Mouse (Mus musculus): ENCODE data around the gene Tsnaxip1. TPM values are rescaled to one million over a fixed set of nuclear protein-coding genes. Genes with fewer than 3 reads are reported as not detected.
"Not testable (repeated sequence)": the region's sequence is repeated elsewhere in the genome, so short reads cannot be mapped to it uniquely, and the experiment has no call there.

The Tsnaxip1 gene
- polyA plus RNA-seq, 1 experiment from 2014 or later = 0.19 TPM

DNA sequence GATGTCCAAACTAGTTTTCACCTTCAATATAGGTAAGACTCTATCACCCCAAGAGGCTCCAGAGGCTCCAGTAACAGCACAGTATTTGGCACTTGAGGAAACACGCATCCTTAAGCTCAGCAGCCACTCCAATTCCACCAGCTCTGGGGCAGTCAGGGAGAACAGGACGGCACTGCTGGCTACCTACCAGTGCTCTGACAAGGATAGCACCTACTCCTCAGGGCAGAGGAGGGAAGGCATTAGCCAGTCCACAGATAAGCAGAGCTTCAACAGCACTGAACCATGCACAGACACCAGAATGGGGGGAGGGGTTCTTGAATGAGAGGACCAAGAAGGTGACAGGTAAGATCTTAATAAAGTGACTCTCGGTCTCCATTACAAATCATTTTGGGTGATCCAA, 7.9 kb upstream of the Tsnaxip1 start:
- 78% methylated on average over 3 of the region's 3 CpGs for WGBS
- peak overlapping the region; percentile 47; the same call in 1 of the 2 replicates for H3K9ac ChIP-seq
- peak overlapping the region; percentile 24 for H3K4me3 ChIP-seq
- H3K4me2 ChIP-seq = peak overlapping the region; percentile 97
- peaks cover 13% of the 10 kb centered on the region for H3K4me1 ChIP-seq
- peaks cover 60% of the 10 kb centered on the region for H3K36me3 ChIP-seq
- H3K9me3 ChIP-seq = no peaks in the 10 kb centered on the region
- no peaks in the 10 kb centered on the region for H3K27me3 ChIP-seq (replicated peaks)
- no peak for ATAC-seq (ENCODE audit: extremely low read depth, insufficient number of reproducible peaks, low FRiP score, low TSS enrichment)
- no peak overlapping the region for H3K27ac ChIP-seq (replicated peaks)

DNA sequence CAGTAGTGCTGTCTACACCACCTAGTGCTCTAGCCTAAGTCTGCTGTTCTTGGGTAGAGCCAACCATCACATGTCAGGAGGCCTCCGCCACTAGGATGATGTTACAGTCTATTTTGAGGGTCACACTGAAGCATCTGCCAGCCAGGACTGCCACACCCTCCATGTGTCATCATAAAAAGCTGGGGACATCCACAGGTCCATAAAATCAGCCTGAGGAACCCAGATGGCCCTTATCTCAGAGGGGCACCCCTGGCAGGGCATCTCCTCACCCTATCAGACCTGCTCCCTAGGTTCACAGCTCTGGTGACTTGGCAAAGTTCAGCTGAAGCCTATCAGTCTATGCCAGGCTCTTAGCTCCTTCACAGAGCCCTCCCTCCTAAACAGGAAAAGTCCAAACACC, 6.6 kb upstream of the Tsnaxip1 start:
- H3K9ac ChIP-seq = no peak overlapping the region

DNA sequence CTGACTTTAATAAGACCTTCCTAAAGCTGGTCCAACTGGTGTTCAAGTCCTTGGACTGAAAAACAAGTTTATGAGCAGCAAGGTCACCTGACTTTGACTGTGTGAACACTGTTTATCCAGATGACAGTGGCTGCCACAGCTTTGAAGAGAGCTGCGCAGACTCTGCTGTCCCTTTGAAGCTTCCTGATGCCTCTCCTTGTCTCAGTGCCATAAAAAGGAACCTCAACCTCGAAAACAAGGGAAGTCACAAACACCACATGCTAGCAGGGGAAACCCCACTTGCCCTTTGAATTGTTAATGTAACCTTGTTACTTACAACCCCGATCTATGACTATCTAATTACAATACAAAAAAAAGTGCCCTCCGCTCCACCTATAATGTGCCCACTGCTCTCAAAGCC, 2.0 kb upstream of the Tsnaxip1 start:
- Histone ChIP-seq H3K4me2 (peak overlapping the region; percentile 97), H3K9me3 (no peaks in the 10 kb centered on the region), H3K4me1 (peaks cover 30% of the 10 kb centered on the region), H3K27ac (replicated peaks) (peak overlapping the region; percentile 71; the same call in 1 of the 2 replicates), H3K36me3 (peaks cover 50% of the 10 kb centered on the region), H3K4me3 (peak overlapping the region; percentile 81), H3K9ac (peak overlapping the region; percentile 92), H3K27me3 (replicated peaks) (no peaks in the 10 kb centered on the region; the same call in 1 of the 2 replicates)
- no peak for ATAC-seq (ENCODE audit: extremely low read depth, insufficient number of reproducible peaks, low FRiP score, low TSS enrichment)
- WGBS = 83% methylated on average over 4 of the region's 4 CpGs

More for the DNA sequence above, 6.6 kb upstream of the Tsnaxip1 start:
- WGBS = 63% methylated on average over 1 of the region's 1 CpGs
- Histone ChIP-seq H3K4me1 (peaks cover 23% of the 10 kb centered on the region), H3K27me3 (replicated peaks) (no peaks in the 10 kb centered on the region), H3K36me3 (peaks cover 68% of the 10 kb centered on the region), H3K4me3 (peak overlapping the region; percentile 24; the same call in 1 of the 2 replicates), H3K4me2 (peak overlapping the region; percentile 97), H3K27ac (replicated peaks) (peak overlapping the region; percentile 50; the same call in 1 of the 2 replicates), H3K9me3 (no peaks in the 10 kb centered on the region)
- ATAC-seq (ENCODE audit: extremely low read depth, insufficient number of reproducible peaks, low FRiP score, low TSS enrichment) = peak; percentile 82

DNA sequence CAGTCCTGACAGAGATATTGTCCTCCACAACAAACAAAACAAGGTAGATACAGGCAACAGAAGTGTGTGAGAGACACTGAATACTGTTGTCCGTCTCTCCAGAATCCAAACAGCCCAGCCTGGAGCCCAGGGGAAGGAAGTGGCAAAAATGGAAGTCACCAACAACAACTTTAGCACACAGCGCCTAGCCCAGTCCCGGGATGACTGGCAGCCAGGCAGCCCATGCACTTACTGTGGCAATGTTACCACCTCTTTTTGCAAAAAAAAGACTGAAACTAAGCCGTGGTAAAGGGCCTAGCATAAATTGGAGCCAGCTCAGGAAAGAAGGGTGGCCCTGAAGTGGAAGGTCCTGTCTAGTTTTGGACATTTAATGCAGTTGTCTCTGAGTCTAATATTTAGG, 1.2 kb upstream of the Tsnaxip1 start:
- no peak for ATAC-seq (ENCODE audit: extremely low read depth, insufficient number of reproducible peaks, low FRiP score, low TSS enrichment)
- no peaks in the 10 kb centered on the region for H3K9me3 ChIP-seq
- H3K4me2 ChIP-seq = peak overlapping the region; percentile 97
- WGBS = 4% methylated on average over 4 of the region's 4 CpGs
- H3K9ac ChIP-seq = peak overlapping the region; percentile 92
- peak overlapping the region; percentile 81 for H3K4me3 ChIP-seq
- H3K4me1 ChIP-seq = peaks cover 23% of the 10 kb centered on the region
- H3K36me3 ChIP-seq = peaks cover 42% of the 10 kb centered on the region
- peak overlapping the region; percentile 71 for H3K27ac ChIP-seq (replicated peaks)
- H3K27me3 ChIP-seq (replicated peaks) = no peaks in the 10 kb centered on the region; the same call in 1 of the 2 replicates

DNA sequence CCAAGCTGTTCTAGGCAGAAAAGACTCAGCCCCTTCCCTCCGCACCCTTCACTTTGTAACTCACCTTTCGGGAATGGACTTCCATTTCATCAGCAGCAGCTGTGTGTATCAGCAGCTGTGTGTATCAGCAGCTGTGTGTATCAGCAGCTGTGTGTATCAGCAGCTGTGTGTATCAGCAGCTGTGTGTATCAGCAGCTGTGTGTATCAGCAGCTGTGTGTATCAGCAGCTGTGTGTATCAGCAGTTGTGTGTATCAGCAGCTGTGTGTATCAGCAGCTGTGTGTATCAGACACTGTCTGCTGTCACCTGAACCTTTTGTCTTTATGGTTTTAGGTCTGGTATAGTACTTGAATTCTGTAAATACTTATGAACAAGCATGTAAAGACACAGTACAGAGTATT, 6.2 kb downstream of the Tsnaxip1 start:
- H3K9ac ChIP-seq; H3K4me2 ChIP-seq; H3K27me3 ChIP-seq (replicated peaks); ATAC-seq (ENCODE audit: extremely low read depth, insufficient number of reproducible peaks, low FRiP score, low TSS enrichment); H3K4me3 ChIP-seq; H3K36me3 ChIP-seq; H3K4me1 ChIP-seq; H3K27ac ChIP-seq (replicated peaks); H3K9me3 ChIP-seq: not testable (repeated sequence)
- 75% methylated on average over 2 of the region's 2 CpGs for WGBS

DNA sequence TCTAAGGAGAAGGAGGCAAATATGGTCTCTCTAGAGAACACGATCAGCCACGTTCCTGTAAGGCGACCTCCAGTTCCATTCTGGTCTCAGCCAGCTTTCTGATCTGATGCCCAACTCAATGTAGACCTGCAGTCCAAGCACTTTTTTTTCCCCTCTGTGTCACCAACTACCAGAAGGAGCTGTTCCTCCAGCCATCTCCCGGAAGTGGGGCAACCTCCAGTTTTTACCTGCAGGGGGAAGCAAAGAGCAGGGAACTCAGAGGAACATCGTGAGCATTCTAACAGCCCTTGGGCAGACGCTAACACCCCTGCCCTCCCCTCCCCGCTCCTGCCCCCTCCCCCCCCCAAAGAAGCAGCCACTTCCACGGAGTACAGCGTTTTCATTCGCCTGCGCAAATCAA, 7.8 kb downstream of the Tsnaxip1 start:
- H3K4me2 ChIP-seq = no peak overlapping the region

DNA sequence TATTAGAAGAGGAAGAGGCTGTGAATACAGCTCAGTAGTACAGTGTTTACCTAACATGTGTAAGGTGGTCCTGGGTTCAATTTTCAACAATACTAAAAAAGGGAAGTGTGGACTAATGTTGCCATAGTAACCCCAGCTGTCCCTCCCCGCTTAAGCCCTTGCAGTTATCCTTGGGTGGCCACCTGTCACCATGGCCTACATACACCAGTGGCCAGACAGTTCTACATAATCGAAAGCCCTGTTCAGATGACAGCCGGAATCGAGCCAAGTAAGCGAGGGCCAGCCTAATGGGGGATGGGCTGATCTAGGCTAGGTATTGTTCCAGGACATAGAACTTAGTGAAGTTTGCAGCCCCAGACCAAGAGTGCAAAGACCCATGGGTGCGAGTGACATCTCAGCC, 9.5 kb downstream of the Tsnaxip1 start:
- Histone ChIP-seq H3K4me2 (no peak overlapping the region), H3K27ac (replicated peaks) (no peak overlapping the region), H3K4me3 (no peak overlapping the region), H3K36me3 (peaks cover 8% of the 10 kb centered on the region; the same call in 1 of the 2 replicates), H3K4me1 (no peaks in the 10 kb centered on the region), H3K9me3 (no peaks in the 10 kb centered on the region), H3K27me3 (replicated peaks) (0 out of 2 replicates have a peak, but pooled peaks cover 7% of the 10 kb centered on the region), H3K9ac (no peak overlapping the region)
- ATAC-seq (ENCODE audit: extremely low read depth, insufficient number of reproducible peaks, low FRiP score, low TSS enrichment) = no peak
- WGBS = 81% methylated on average over 6 of the region's 6 CpGs

More for the DNA sequence above, 7.8 kb downstream of the Tsnaxip1 start:
- no peaks in the 10 kb centered on the region for H3K9me3 ChIP-seq
- 30% methylated on average over 11 of the region's 11 CpGs for WGBS
- H3K9ac ChIP-seq = no peak overlapping the region
- no peak overlapping the region for H3K4me3 ChIP-seq
- no peak for ATAC-seq (ENCODE audit: extremely low read depth, insufficient number of reproducible peaks, low FRiP score, low TSS enrichment)
- H3K27ac ChIP-seq (replicated peaks) = no peak overlapping the region
- peaks cover 7% of the 10 kb centered on the region; the same call in 1 of the 2 replicates for H3K27me3 ChIP-seq (replicated peaks)
- no peaks in the 10 kb centered on the region for H3K4me1 ChIP-seq
- H3K36me3 ChIP-seq = no peaks in the 10 kb centered on the region

DNA sequence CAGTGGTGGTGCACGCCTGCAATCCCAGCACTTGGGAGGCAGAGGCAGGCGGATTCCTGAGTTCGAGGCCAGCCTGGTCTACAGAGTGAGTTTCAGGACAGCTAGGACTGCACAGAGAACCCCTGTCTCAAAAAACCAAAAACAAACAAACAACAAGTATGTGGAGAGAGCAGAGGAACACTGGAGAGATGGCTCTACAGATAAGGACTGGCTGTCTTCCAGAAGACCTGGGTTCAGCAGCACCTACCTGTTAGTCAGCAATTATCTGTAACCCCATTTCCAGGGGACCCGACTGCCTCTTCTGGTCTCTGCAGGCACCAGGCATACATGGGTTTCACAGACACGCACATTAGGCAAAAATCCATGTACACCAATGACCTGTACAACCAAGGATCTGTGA, 11.7 kb downstream of the Tsnaxip1 start:
- Histone ChIP-seq H3K9ac (no peak overlapping the region), H3K27me3 (replicated peaks) (0 out of 2 replicates have a peak, but pooled peaks cover 7% of the 10 kb centered on the region), H3K9me3 (no peaks in the 10 kb centered on the region), H3K36me3 (peaks cover 26% of the 10 kb centered on the region), H3K4me2 (no peak overlapping the region), H3K27ac (replicated peaks) (no peak overlapping the region), H3K4me1 (no peaks in the 10 kb centered on the region), H3K4me3 (no peak overlapping the region)
- ATAC-seq (ENCODE audit: extremely low read depth, insufficient number of reproducible peaks, low FRiP score, low TSS enrichment) = no peak
- 87% methylated on average over 5 of the region's 5 CpGs for WGBS

DNA sequence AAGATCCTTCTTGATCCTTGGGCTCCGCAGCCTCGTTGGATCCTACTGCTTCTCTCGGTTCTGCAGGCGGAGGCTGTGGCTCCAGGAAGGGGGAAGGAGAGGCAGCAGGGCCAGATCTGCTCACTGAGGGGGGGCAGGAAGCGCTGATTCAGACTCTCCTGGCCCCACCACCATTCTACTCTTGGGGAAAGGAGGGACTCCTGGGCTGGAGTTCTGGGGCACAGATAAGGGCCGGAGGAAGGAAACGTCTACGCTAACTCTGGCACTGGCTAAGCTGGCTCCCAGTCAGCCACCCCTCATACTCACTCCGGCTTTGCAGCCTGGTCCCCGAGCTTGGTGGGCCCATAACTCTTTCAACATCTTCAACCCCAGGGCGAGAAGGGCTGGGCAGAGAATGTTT, 19.1 kb downstream of the Tsnaxip1 start:
- H3K27ac ChIP-seq (replicated peaks) = peak overlapping the region; percentile 65
- no peaks in the 10 kb centered on the region for H3K9me3 ChIP-seq
- H3K9ac ChIP-seq = peak overlapping the region; percentile 33; the same call in 1 of the 2 replicates
- H3K36me3 ChIP-seq = peaks cover 74% of the 10 kb centered on the region
- peak overlapping the region; percentile 30; the same call in 1 of the 2 replicates for H3K4me2 ChIP-seq
- peaks cover 15% of the 10 kb centered on the region for H3K4me1 ChIP-seq
- no peak overlapping the region for H3K4me3 ChIP-seq
- WGBS = 67% methylated on average over 11 of the region's 11 CpGs
- 0 out of 2 replicates have a peak, but pooled peaks have one; percentile 40 for ATAC-seq (ENCODE audit: extremely low read depth, insufficient number of reproducible peaks, low FRiP score, low TSS enrichment)
- no peaks in the 10 kb centered on the region for H3K27me3 ChIP-seq (replicated peaks)

DNA sequence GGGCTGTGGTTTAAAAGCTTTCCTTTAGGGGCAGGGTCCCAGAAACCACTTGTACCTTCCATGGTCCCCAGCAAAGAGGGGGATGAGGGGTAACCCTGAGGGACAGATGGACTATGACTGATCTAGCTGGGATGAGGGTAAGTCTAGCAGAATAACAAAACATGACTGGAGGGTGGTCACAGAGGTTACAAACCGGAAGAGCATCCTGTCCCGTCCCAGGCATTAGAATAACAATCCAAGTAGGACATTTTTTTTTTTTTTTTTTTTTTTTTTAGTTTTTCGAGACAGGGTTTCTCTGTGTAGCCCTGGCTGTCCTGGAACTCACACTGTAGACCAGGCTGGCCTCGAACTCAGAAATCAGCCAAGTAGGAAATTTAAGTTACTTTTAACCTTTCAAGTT, 22.5 kb downstream of the Tsnaxip1 start:
- no peak for ATAC-seq (ENCODE audit: extremely low read depth, insufficient number of reproducible peaks, low FRiP score, low TSS enrichment)
- Histone ChIP-seq H3K27ac (replicated peaks) (no peak overlapping the region), H3K9ac (no peak overlapping the region), H3K4me3 (peak overlapping the region; percentile 36; the same call in 1 of the 2 replicates), H3K4me2 (peak overlapping the region; percentile 83), H3K27me3 (replicated peaks) (no peaks in the 10 kb centered on the region), H3K36me3 (peaks cover 45% of the 10 kb centered on the region), H3K4me1 (peaks cover 21% of the 10 kb centered on the region), H3K9me3 (no peaks in the 10 kb centered on the region)
- 73% methylated on average over 4 of the region's 4 CpGs for WGBS

DNA sequence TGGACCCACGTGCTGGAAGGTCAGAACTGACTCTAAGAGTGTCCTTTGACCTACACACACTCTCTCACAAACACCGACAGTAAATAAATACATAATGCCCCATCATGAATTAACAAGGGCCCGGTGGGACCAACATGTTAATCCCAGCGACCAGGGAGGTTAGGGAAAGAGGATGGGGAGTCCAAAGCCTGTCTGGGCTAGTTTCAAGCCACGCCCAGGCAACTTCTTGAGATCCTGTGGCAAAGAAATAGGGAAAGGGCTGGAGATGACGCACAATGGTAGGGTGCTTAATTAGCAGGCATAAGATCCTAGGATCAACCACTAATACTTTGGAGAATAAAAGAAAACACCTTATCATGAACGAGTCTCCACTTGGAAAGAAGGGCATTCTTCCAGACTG, 23.1 kb downstream of the Tsnaxip1 start:
- ATAC-seq (ENCODE audit: extremely low read depth, insufficient number of reproducible peaks, low FRiP score, low TSS enrichment) = no peak
- H3K27me3 ChIP-seq (replicated peaks) = no peaks in the 10 kb centered on the region
- no peak overlapping the region for H3K27ac ChIP-seq (replicated peaks)
- H3K9ac ChIP-seq = peak overlapping the region; percentile 57
- H3K9me3 ChIP-seq = no peaks in the 10 kb centered on the region
- H3K4me1 ChIP-seq = peaks cover 21% of the 10 kb centered on the region
- H3K36me3 ChIP-seq = peaks cover 39% of the 10 kb centered on the region
- peak overlapping the region; percentile 36 for H3K4me3 ChIP-seq
- WGBS = 73% methylated on average over 7 of the region's 7 CpGs
- H3K4me2 ChIP-seq = peak overlapping the region; percentile 83

DNA sequence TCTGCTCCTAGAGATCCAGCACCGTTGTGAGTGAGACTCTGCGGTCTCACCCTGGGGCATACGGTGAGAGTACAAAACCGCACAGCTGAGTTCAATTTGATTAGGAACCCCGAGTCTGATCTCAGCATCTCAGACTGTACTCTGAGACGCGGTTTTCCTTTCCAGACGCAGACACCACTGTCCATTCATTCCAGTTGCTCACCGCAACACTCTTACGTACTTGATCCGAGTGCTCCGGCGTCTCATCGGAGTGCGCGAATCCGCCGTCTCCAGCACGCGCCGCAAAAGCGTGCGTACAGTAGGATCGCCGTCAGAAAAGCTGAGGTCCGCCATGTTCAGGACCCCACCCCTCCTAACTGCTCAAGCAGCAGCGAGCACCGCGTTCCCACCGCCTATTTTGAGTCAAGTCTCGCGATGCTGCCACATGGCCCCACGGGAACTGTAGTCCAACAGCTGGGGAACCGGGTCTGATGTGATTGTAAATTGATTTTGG, 24.2 kb downstream of the Tsnaxip1 start:
- under 1% methylated on average over 34 of the region's 34 CpGs for WGBS
- peak; percentile 60; the same call in 1 of the 2 replicates for ATAC-seq (ENCODE audit: extremely low read depth, insufficient number of reproducible peaks, low FRiP score, low TSS enrichment)
- no peaks in the 10 kb centered on the region for H3K9me3 ChIP-seq

More for the DNA sequence above, 24.2 kb downstream of the Tsnaxip1 start:
- H3K27ac ChIP-seq (replicated peaks) = peak overlapping the region; percentile 74
- H3K9ac ChIP-seq = peak overlapping the region; percentile 91
- peak overlapping the region; percentile 83 for H3K4me2 ChIP-seq
- peaks cover 26% of the 10 kb centered on the region for H3K4me1 ChIP-seq
- no peaks in the 10 kb centered on the region for H3K27me3 ChIP-seq (replicated peaks)
- peaks cover 29% of the 10 kb centered on the region for H3K36me3 ChIP-seq
- peak overlapping the region; percentile 80 for H3K4me3 ChIP-seq

All from heart, embryonic 13.5 days (tissue).